Mouse (Mus musculus) midbrain, embryonic 16.5 days (tissue): ENCODE data around the gene Ankrd37. TPM values are rescaled to one million over a fixed set of nuclear protein-coding genes. Genes with fewer than 3 reads are reported as not detected.
A peak's percentile ranks its signal among the peaks of the same experiment; 100 is the strongest.

ENCODE experiments used
- ATAC-seq: fragments of 200-750 bp; cut with Nextera tagmentation; 2 replicates; pipeline ENCODE4 v1.8.0; 2017; ENCODE audit warnings: moderate TSS enrichment
- H3K27ac ChIP-seq: fragments of 300-500 bp; sonication (generic); 2 replicates; pipeline ENCODE4 v1.5.1; 2014; ENCODE audit warnings: mild to moderate bottlenecking, low read length, mixed read lengths
- H3K27me3 ChIP-seq: fragments of 300-500 bp; sonication (generic); 2 replicates; pipeline ENCODE4 v1.6.1; 2014; ENCODE audit warnings: low read depth, low read length, mixed read lengths; ENCODE audit not compliant: control insufficient read depth, insufficient read depth
- H3K36me3 ChIP-seq: fragments of 300-500 bp; sonication (generic); 2 replicates; pipeline ENCODE4 v1.6.1; 2014; ENCODE audit warnings: mild to moderate bottlenecking, low read length, moderate library complexity, mixed read lengths; ENCODE audit not compliant: control insufficient read depth, insufficient read depth
- H3K4me1 ChIP-seq: fragments of 300-500 bp; sonication (generic); 2 replicates; pipeline ENCODE4 v1.6.1; 2014; ENCODE audit warnings: mild to moderate bottlenecking, low read length, mixed read lengths; ENCODE audit not compliant: control insufficient read depth, insufficient read depth
- H3K4me2 ChIP-seq: fragments of 300-500 bp; sonication (generic); 2 replicates; pipeline ENCODE4 v1.6.1; 2014; ENCODE audit warnings: mild to moderate bottlenecking, low read length, mixed read lengths
- H3K4me3 ChIP-seq: fragments of 300-500 bp; sonication (generic); 2 replicates; pipeline ENCODE4 v1.5.1; 2014; ENCODE audit warnings: low read depth, mild to moderate bottlenecking, low read length, moderate library complexity, mixed read lengths
- H3K9ac ChIP-seq: fragments of 300-500 bp; sonication (generic); 2 replicates; pipeline ENCODE4 v1.6.1; 2014; ENCODE audit warnings: low read depth, low read length, mixed read lengths
- H3K9me3 ChIP-seq: fragments of 300-500 bp; sonication (generic); replicated peaks from 2 replicates; pipeline ENCODE4 v1.6.1; 2014; ENCODE audit warnings: mild to moderate bottlenecking, low read length, mixed read lengths; ENCODE audit not compliant: control insufficient read depth, poor library complexity, severe bottlenecking
- WGBS: fragments of 180-500 bp; shearing (Covaris S2); extraction: QIAGEN DNeasy Blood & Tissue Kit; methylation state at CpG from one replicate; pipeline ENCODE4 v1.1.7; 2014; 5-methylcytosine and 5-hydroxymethylcytosine counted together
- polyA plus RNA-seq: library from polyadenylated mRNA; unstranded; fragments of >200 nt; fragmentation: Nextera tagmentation; extraction: Ambion mirVana; gene quantifications from 2 replicates; pipeline ENCODE4 v1.2.1, GENCODE M21; 2015

Ankrd37 gene
- polyA plus RNA-seq = 46.8 and 48.2 TPM in 2 replicates

- Histone ChIP-seq H3K9ac (no peak within 1 kb of the TSS), H3K27me3 (no peaks in the 10 kb centered on the region), H3K36me3 (no peaks in the 10 kb centered on the region), H3K9me3 (no peaks in the 10 kb centered on the region), H3K4me2 (no peak within 1 kb of the TSS), H3K4me1 (peaks cover under 1% of the 10 kb centered on the region; the same call in 1 of the 2 replicates), H3K4me3 (no peak within 1 kb of the TSS), H3K27ac (no peak within 1 kb of the TSS)
- no peak for ATAC-seq
- 75% methylated on average over 4 of the region's 4 CpGs for WGBS
These were observed at the start of gene Ankrd37 for GRCm38 (mm10) chr8:46005596-46005995. Gene Ankrd37 (minus strand): TSS chr8:46005707.

- peak overlapping the region; percentile 13; the same call in 1 of the 2 replicates for H3K27ac ChIP-seq
- peaks cover 10% of the 10 kb centered on the region for H3K36me3 ChIP-seq
- no peaks in the 10 kb centered on the region for H3K9me3 ChIP-seq
- peak overlapping the region; percentile 21; the same call in 1 of the 2 replicates for H3K9ac ChIP-seq
- ATAC-seq = no peak
- no peaks in the 10 kb centered on the region for H3K4me1 ChIP-seq
- H3K4me2 ChIP-seq = no peak overlapping the region
- no peaks in the 10 kb centered on the region for H3K27me3 ChIP-seq
- no peak overlapping the region for H3K4me3 ChIP-seq
- WGBS = 59% methylated on average over 13 of the region's 13 CpGs
These were observed 34.8 kb upstream of the Ankrd37 start for GRCm38 (mm10) chr8:46040260-46040659.

- Histone ChIP-seq H3K27ac (no peak overlapping the region), H3K4me2 (no peak overlapping the region), H3K36me3 (peaks cover 6% of the 10 kb centered on the region), H3K27me3 (no peaks in the 10 kb centered on the region), H3K4me3 (no peak overlapping the region), H3K4me1 (no peaks in the 10 kb centered on the region), H3K9me3 (no peaks in the 10 kb centered on the region), H3K9ac (no peak overlapping the region)
- 70% methylated on average over 1 of the region's 1 CpGs for WGBS
- no peak for ATAC-seq
These were observed 34.2 kb upstream of the Ankrd37 start for GRCm38 (mm10) chr8:46039666-46040065.

- no peak for ATAC-seq
- Histone ChIP-seq H3K4me3 (no peak overlapping the region), H3K9me3 (no peaks in the 10 kb centered on the region), H3K4me1 (no peaks in the 10 kb centered on the region), H3K4me2 (no peak overlapping the region), H3K27me3 (no peaks in the 10 kb centered on the region), H3K9ac (no peak overlapping the region), H3K36me3 (peaks cover 5% of the 10 kb centered on the region; the same call in 1 of the 2 replicates), H3K27ac (no peak overlapping the region)
- 64% methylated on average over 11 of the region's 11 CpGs for WGBS
These were observed 30.7 kb upstream of the Ankrd37 start for GRCm38 (mm10) chr8:46036217-46036616.

GRCm38 (mm10) chr8:46024392-46024791, 18.9 kb upstream of the Ankrd37 start:
- ATAC-seq = no peak
- H3K4me1 ChIP-seq = no peaks in the 10 kb centered on the region
- H3K4me3 ChIP-seq = no peak overlapping the region
- no peak overlapping the region for H3K4me2 ChIP-seq
- H3K9ac ChIP-seq = no peak overlapping the region
- no peaks in the 10 kb centered on the region for H3K9me3 ChIP-seq
- no peak overlapping the region for H3K27ac ChIP-seq
- no peaks in the 10 kb centered on the region for H3K36me3 ChIP-seq
- 65% methylated on average over 4 of the region's 4 CpGs for WGBS
- no peaks in the 10 kb centered on the region for H3K27me3 ChIP-seq

- no peak for ATAC-seq
These were observed 17.3 kb upstream of the Ankrd37 start for GRCm38 (mm10) chr8:46022758-46023157.

GRCm38 (mm10) chr8:46022203-46022602, 16.7 kb upstream of the Ankrd37 start:
- Histone ChIP-seq H3K27ac (no peak overlapping the region), H3K27me3 (no peaks in the 10 kb centered on the region), H3K4me2 (no peak overlapping the region), H3K9me3 (no peaks in the 10 kb centered on the region), H3K4me3 (no peak overlapping the region), H3K9ac (no peak overlapping the region), H3K36me3 (no peaks in the 10 kb centered on the region), H3K4me1 (no peaks in the 10 kb centered on the region)
- ATAC-seq = no peak
- WGBS = 89% methylated on average over 9 of the region's 9 CpGs

More at GRCm38 (mm10) chr8:46022758-46023157, 17.3 kb upstream of the Ankrd37 start:
- WGBS = 94% methylated on average over 9 of the region's 9 CpGs
- Histone ChIP-seq H3K27me3 (no peaks in the 10 kb centered on the region), H3K4me2 (no peak overlapping the region), H3K9ac (no peak overlapping the region), H3K4me3 (no peak overlapping the region), H3K4me1 (no peaks in the 10 kb centered on the region), H3K27ac (no peak overlapping the region), H3K36me3 (no peaks in the 10 kb centered on the region), H3K9me3 (no peaks in the 10 kb centered on the region)

GRCm38 (mm10) chr8:46010746-46011680, 5.5 kb upstream of the Ankrd37 start:
- H3K36me3 ChIP-seq = no peaks in the 10 kb centered on the region
- no peak overlapping the region for H3K4me3 ChIP-seq
- H3K4me1 ChIP-seq = peaks cover 8% of the 10 kb centered on the region
- ATAC-seq = peak; percentile 66; the same call in 1 of the 2 replicates
- H3K27me3 ChIP-seq = no peaks in the 10 kb centered on the region
- H3K4me2 ChIP-seq = peak overlapping the region; percentile 42
- 0 out of 2 replicates have a peak overlapping the region, but pooled peaks have one; percentile 33 for H3K9ac ChIP-seq
- no peak overlapping the region for H3K27ac ChIP-seq
- 11% methylated on average over 17 of the region's 17 CpGs for WGBS
- H3K9me3 ChIP-seq = no peaks in the 10 kb centered on the region

- Histone ChIP-seq H3K4me2 (peak overlapping the region; percentile 42), H3K4me3 (no peak overlapping the region), H3K27me3 (no peaks in the 10 kb centered on the region), H3K4me1 (peaks cover 8% of the 10 kb centered on the region), H3K36me3 (no peaks in the 10 kb centered on the region), H3K27ac (no peak overlapping the region), H3K9me3 (no peaks in the 10 kb centered on the region), H3K9ac (0 out of 2 replicates have a peak overlapping the region, but pooled peaks have one; percentile 33)
- 34% methylated on average over 2 of the region's 2 CpGs for WGBS
- no peak for ATAC-seq
These were observed 4.8 kb upstream of the Ankrd37 start for GRCm38 (mm10) chr8:46010306-46010705.
